Mouse (Mus musculus) erythroblast, embryonic 14.5 days (primary cell): Measurements from ENCODE around the gene Pi4ka. TPM values are rescaled to one million over a fixed set of nuclear protein-coding genes. Genes with fewer than 3 reads are reported as not detected.

Experiments
- H3K27me3 ChIP-seq: 2 replicates; pipeline ENCODE4 v1.6.1; 2012; ENCODE audit warnings: inconsistent platforms; ENCODE audit not compliant: control insufficient read depth
- H3K36me3 ChIP-seq: 2 replicates; pipeline ENCODE4 v1.6.1; 2012; ENCODE audit warnings: mild to moderate bottlenecking, inconsistent platforms; ENCODE audit not compliant: control insufficient read depth
- H3K4me1 ChIP-seq: 2 replicates; pipeline ENCODE4 v1.6.1; 2012; ENCODE audit warnings: inconsistent platforms; ENCODE audit not compliant: control insufficient read depth
- H3K4me3 ChIP-seq: replicated peaks from 2 replicates; pipeline ENCODE3; 2012; ENCODE audit warnings: moderate library complexity, mild to moderate bottlenecking, inconsistent platforms
- H3K9me3 ChIP-seq: 2 replicates; pipeline ENCODE4 v1.6.1; 2012; ENCODE audit warnings: low read length, inconsistent platforms, mixed read lengths; ENCODE audit not compliant: control insufficient read depth
- GATA1 ChIP-seq: IDR thresholded peaks from 2 replicates; pipeline ENCODE4 v1.6.1; 2012; ENCODE audit warnings: low read length, inconsistent platforms, mixed read lengths
- TAL1 ChIP-seq: IDR thresholded peaks from 3 replicates; pipeline ENCODE4 v1.6.1; 2012; ENCODE audit warnings: low read length, inconsistent platforms, mixed read lengths
- polyA plus RNA-seq: library from polyadenylated mRNA; stranded (reverse); fragments of >175 nt; gene quantifications from 2 replicates; pipeline ENCODE4 v1.2.3, GENCODE M21; 2012

Gene Pi4ka
- 0.79 and 1.9 TPM in 2 replicates for polyA plus RNA-seq

GRCm38 (mm10) chr16:17405736-17406443 is at the start of gene Pi4ka, which contains the start of gene Snap29:
TSS of gene Pi4ka (minus strand) at chr16:17406314.
TSS of gene Snap29 (plus strand) at chr16:17405986.
- no peaks in the 10 kb centered on the region for H3K27me3 ChIP-seq
- H3K9me3 ChIP-seq, result no peaks in the 10 kb centered on the region
- no peak for TF ChIP-seq TAL1
- TF ChIP-seq GATA1, result no peak
- H3K36me3 ChIP-seq, result peaks cover 32% of the 10 kb centered on the region
- peaks cover 57% of the 10 kb centered on the region for H3K4me1 ChIP-seq
- peak within 1 kb of the TSS; percentile 88 for H3K4me3 ChIP-seq

- Histone ChIP-seq H3K9me3 (no peaks in the 10 kb centered on the region), H3K27me3 (0 out of 2 replicates have a peak, but pooled peaks cover 3% of the 10 kb centered on the region), H3K4me3 (peak overlapping the region; percentile 98), H3K4me1 (peaks cover 44% of the 10 kb centered on the region), H3K36me3 (peaks cover 26% of the 10 kb centered on the region)
- no peak for TF ChIP-seq GATA1
- no peak for TF ChIP-seq TAL1
Observed at GRCm38 (mm10) chr16:17452373-17452715, 46.2 kb upstream of the Pi4ka start.

GRCm38 (mm10) chr16:17451541-17452372 is 45.6 kb upstream of the Pi4ka start, which contains the start of gene Crkl:
TSS of gene Crkl (plus strand) at chr16:17451987.
- H3K27me3 ChIP-seq, result 0 out of 2 replicates have a peak, but pooled peaks cover 3% of the 10 kb centered on the region
- peak within 1 kb of the TSS; percentile 98 for H3K4me3 ChIP-seq
- H3K36me3 ChIP-seq, result peaks cover 20% of the 10 kb centered on the region
- H3K4me1 ChIP-seq, result peaks cover 39% of the 10 kb centered on the region
- H3K9me3 ChIP-seq, result peaks cover under 1% of the 10 kb centered on the region
- TF ChIP-seq TAL1 (no peak), GATA1 (no peak)

- H3K4me1 ChIP-seq, result no peaks in the 10 kb centered on the region
- H3K4me3 ChIP-seq, result no peak overlapping the region
- TF ChIP-seq TAL1 (no peak), GATA1 (no peak)
- H3K27me3 ChIP-seq, result no peaks in the 10 kb centered on the region; the same call in 1 of the 2 replicates
- no peaks in the 10 kb centered on the region for H3K9me3 ChIP-seq
- peaks cover 29% of the 10 kb centered on the region for H3K36me3 ChIP-seq
Observed at GRCm38 (mm10) chr16:17432576-17432975, 26.5 kb upstream of the Pi4ka start.

GRCm38 (mm10) chr16:17423021-17423420 is 16.9 kb upstream of the Pi4ka start:
- TF ChIP-seq GATA1, result no peak
- TF ChIP-seq TAL1, result no peak
- no peaks in the 10 kb centered on the region for H3K4me1 ChIP-seq
- peaks cover 73% of the 10 kb centered on the region for H3K36me3 ChIP-seq
- no peaks in the 10 kb centered on the region for H3K9me3 ChIP-seq
- H3K27me3 ChIP-seq, result no peaks in the 10 kb centered on the region
- no peak overlapping the region for H3K4me3 ChIP-seq

GRCm38 (mm10) chr16:17410209-17410608 is 4.1 kb upstream of the Pi4ka start:
- TF ChIP-seq TAL1, result no peak
- no peak for TF ChIP-seq GATA1
- H3K36me3 ChIP-seq, result peaks cover 22% of the 10 kb centered on the region

GRCm38 (mm10) chr16:17409046-17409445 is 2.9 kb upstream of the Pi4ka start:
- H3K36me3 ChIP-seq, result peaks cover 22% of the 10 kb centered on the region
- H3K9me3 ChIP-seq, result no peaks in the 10 kb centered on the region
- TF ChIP-seq GATA1 (no peak), TAL1 (no peak)
- H3K4me3 ChIP-seq, result no peak overlapping the region
- no peaks in the 10 kb centered on the region for H3K27me3 ChIP-seq
- peaks cover 57% of the 10 kb centered on the region for H3K4me1 ChIP-seq

More at GRCm38 (mm10) chr16:17410209-17410608, 4.1 kb upstream of the Pi4ka start:
- no peaks in the 10 kb centered on the region for H3K9me3 ChIP-seq
- peaks cover 46% of the 10 kb centered on the region for H3K4me1 ChIP-seq
- no peaks in the 10 kb centered on the region for H3K27me3 ChIP-seq
- H3K4me3 ChIP-seq, result no peak overlapping the region

- Histone ChIP-seq H3K4me1 (peaks cover 57% of the 10 kb centered on the region), H3K27me3 (no peaks in the 10 kb centered on the region), H3K36me3 (peaks cover 30% of the 10 kb centered on the region), H3K9me3 (no peaks in the 10 kb centered on the region), H3K4me3 (peak overlapping the region; percentile 88)
- TF ChIP-seq GATA1 (no peak), TAL1 (no peak)
Observed at GRCm38 (mm10) chr16:17406512-17407231, 558 bp upstream of the Pi4ka start.

- TF ChIP-seq TAL1, result no peak
- TF ChIP-seq GATA1, result no peak
- Histone ChIP-seq H3K4me1 (peaks cover 51% of the 10 kb centered on the region), H3K36me3 (peaks cover 33% of the 10 kb centered on the region), H3K4me3 (peak overlapping the region; percentile 88), H3K9me3 (no peaks in the 10 kb centered on the region), H3K27me3 (no peaks in the 10 kb centered on the region)
Observed at GRCm38 (mm10) chr16:17405271-17405696, 830 bp downstream of the Pi4ka start.
